Mouse (Mus musculus): Measurements from ENCODE around the gene Nt5c. TPM values are rescaled to one million over a fixed set of nuclear protein-coding genes. Genes with fewer than 3 reads are reported as not detected.
A peak's percentile ranks its signal among the peaks of the same experiment; 100 is the strongest.
"Not testable (repeated sequence)": the region's sequence is repeated elsewhere in the genome, so short reads cannot be mapped to it uniquely, and the experiment has no call there.

The Nt5c gene
- polyA plus RNA-seq, 1 experiment from 2014 or later: 76.0 TPM

- not testable (repeated sequence) for H3K4me3 ChIP-seq (ENCODE audit: low read depth, low read length); H3K9me3 ChIP-seq (ENCODE audit: control insufficient read depth, low read length); H3K27ac ChIP-seq (ENCODE audit: low read depth, low read length); H3K4me1 ChIP-seq (ENCODE audit: control insufficient read depth, insufficient read depth, low read length); H3K27me3 ChIP-seq (ENCODE audit: control insufficient read depth, insufficient read depth, low read length); ATAC-seq (ENCODE audit: insufficient read depth, low FRiP score, low TSS enrichment); H3K4me2 ChIP-seq (ENCODE audit: low read depth); H3K9ac ChIP-seq (ENCODE audit: low read length); DNase-seq (ENCODE audit: low spot score)
- H3K36me3 ChIP-seq (ENCODE audit: control insufficient read depth, insufficient read depth, low read length): peaks cover 13% of the 10 kb centered on the region
- WGBS: 92% methylated on average over 9 of the region's 9 CpGs
Measured at GRCm38 (mm10) chr11:115496559-115496958, 4.9 kb upstream of the Nt5c start.

GRCm38 (mm10) chr11:115492387-115492786 is 725 bp upstream of the Nt5c start:
- Histone ChIP-seq H3K36me3 (ENCODE audit: control insufficient read depth, insufficient read depth, low read length) (peaks cover 3% of the 10 kb centered on the region; the same call in 1 of the 2 replicates), H3K27ac (ENCODE audit: low read depth, low read length) (no peak overlapping the region), H3K27me3 (ENCODE audit: control insufficient read depth, insufficient read depth, low read length) (no peaks in the 10 kb centered on the region), H3K9me3 (ENCODE audit: control insufficient read depth, low read length) (no peaks in the 10 kb centered on the region), H3K4me3 (ENCODE audit: low read depth, low read length) (no peak overlapping the region), H3K4me2 (ENCODE audit: low read depth) (peak overlapping the region; percentile 56), H3K9ac (ENCODE audit: low read length) (no peak overlapping the region), H3K4me1 (ENCODE audit: control insufficient read depth, insufficient read depth, low read length) (peaks cover 3% of the 10 kb centered on the region)
- ATAC-seq (ENCODE audit: insufficient read depth, low FRiP score, low TSS enrichment) (no peak), DNase-seq (ENCODE audit: low spot score) (no peak)
- WGBS: 44% methylated on average over 6 of the region's 6 CpGs

- Histone ChIP-seq H3K27ac (ENCODE audit: low read depth, low read length) (no peak overlapping the region), H3K4me1 (ENCODE audit: control insufficient read depth, insufficient read depth, low read length) (peaks cover 3% of the 10 kb centered on the region), H3K4me2 (ENCODE audit: low read depth) (peak overlapping the region; percentile 56), H3K9ac (ENCODE audit: low read length) (peak overlapping the region; percentile 67), H3K4me3 (ENCODE audit: low read depth, low read length) (peak overlapping the region; percentile 54), H3K27me3 (ENCODE audit: control insufficient read depth, insufficient read depth, low read length) (no peaks in the 10 kb centered on the region), H3K36me3 (ENCODE audit: control insufficient read depth, insufficient read depth, low read length) (no peaks in the 10 kb centered on the region), H3K9me3 (ENCODE audit: control insufficient read depth, low read length) (no peaks in the 10 kb centered on the region)
- ATAC-seq (ENCODE audit: insufficient read depth, low FRiP score, low TSS enrichment) (peak; percentile 58), DNase-seq (ENCODE audit: low spot score) (peak; percentile 38)
- WGBS: 28% methylated on average over 25 of the region's 25 CpGs
Measured at GRCm38 (mm10) chr11:115490441-115491355, 964 bp downstream of the Nt5c start.

- 88% methylated on average over 19 of the region's 19 CpGs for WGBS
- no peaks in the 10 kb centered on the region for H3K9me3 ChIP-seq (ENCODE audit: control insufficient read depth, low read length)
- no peak overlapping the region for H3K27ac ChIP-seq (ENCODE audit: low read depth, low read length)
- no peak overlapping the region for H3K4me2 ChIP-seq (ENCODE audit: low read depth)
- H3K4me3 ChIP-seq (ENCODE audit: low read depth, low read length): no peak overlapping the region
- H3K36me3 ChIP-seq (ENCODE audit: control insufficient read depth, insufficient read depth, low read length): no peaks in the 10 kb centered on the region
- DNase-seq (ENCODE audit: low spot score): no peak
- ATAC-seq (ENCODE audit: insufficient read depth, low FRiP score, low TSS enrichment): no peak
- H3K9ac ChIP-seq (ENCODE audit: low read length): no peak overlapping the region
- peaks cover 5% of the 10 kb centered on the region for H3K4me1 ChIP-seq (ENCODE audit: control insufficient read depth, insufficient read depth, low read length)
- no peaks in the 10 kb centered on the region for H3K27me3 ChIP-seq (ENCODE audit: control insufficient read depth, insufficient read depth, low read length)
Measured at GRCm38 (mm10) chr11:115488551-115489104, 3.0 kb downstream of the Nt5c start.

GRCm38 (mm10) chr11:115485155-115485554 is 6.5 kb downstream of the Nt5c start:
- Histone ChIP-seq H3K27me3 (ENCODE audit: control insufficient read depth, insufficient read depth, low read length) (no peaks in the 10 kb centered on the region), H3K4me1 (ENCODE audit: control insufficient read depth, insufficient read depth, low read length) (peaks cover 2% of the 10 kb centered on the region; the same call in 1 of the 2 replicates), H3K9ac (ENCODE audit: low read length) (no peak overlapping the region), H3K9me3 (ENCODE audit: control insufficient read depth, low read length) (no peaks in the 10 kb centered on the region), H3K4me2 (ENCODE audit: low read depth) (no peak overlapping the region), H3K27ac (ENCODE audit: low read depth, low read length) (no peak overlapping the region), H3K36me3 (ENCODE audit: control insufficient read depth, insufficient read depth, low read length) (no peaks in the 10 kb centered on the region), H3K4me3 (ENCODE audit: low read depth, low read length) (no peak overlapping the region)
- WGBS: 50% methylated on average over 12 of the region's 12 CpGs
- ATAC-seq (ENCODE audit: insufficient read depth, low FRiP score, low TSS enrichment) (no peak), DNase-seq (ENCODE audit: low spot score) (peak; percentile 44)

GRCm38 (mm10) chr11:115483726-115484125 is 7.9 kb downstream of the Nt5c start:
- 18% methylated on average over 6 of the region's 6 CpGs for WGBS
- no peaks in the 10 kb centered on the region for H3K9me3 ChIP-seq (ENCODE audit: control insufficient read depth, low read length)
- H3K27ac ChIP-seq (ENCODE audit: low read depth, low read length): no peak overlapping the region
- H3K4me1 ChIP-seq (ENCODE audit: control insufficient read depth, insufficient read depth, low read length): peaks cover 2% of the 10 kb centered on the region; the same call in 1 of the 2 replicates
- no peaks in the 10 kb centered on the region for H3K27me3 ChIP-seq (ENCODE audit: control insufficient read depth, insufficient read depth, low read length)
- ATAC-seq (ENCODE audit: insufficient read depth, low FRiP score, low TSS enrichment) (no peak), DNase-seq (ENCODE audit: low spot score) (peak; percentile 83)
- H3K4me3 ChIP-seq (ENCODE audit: low read depth, low read length): no peak overlapping the region
- H3K36me3 ChIP-seq (ENCODE audit: control insufficient read depth, insufficient read depth, low read length): no peaks in the 10 kb centered on the region
- no peak overlapping the region for H3K9ac ChIP-seq (ENCODE audit: low read length)
- no peak overlapping the region for H3K4me2 ChIP-seq (ENCODE audit: low read depth)

- H3K9me3 ChIP-seq (ENCODE audit: control insufficient read depth, low read length): no peaks in the 10 kb centered on the region
- H3K27me3 ChIP-seq (ENCODE audit: control insufficient read depth, insufficient read depth, low read length): no peaks in the 10 kb centered on the region
- no peak for DNase-seq (ENCODE audit: low spot score)
- H3K4me3 ChIP-seq (ENCODE audit: low read depth, low read length): no peak overlapping the region
- peaks cover 2% of the 10 kb centered on the region; the same call in 1 of the 2 replicates for H3K4me1 ChIP-seq (ENCODE audit: control insufficient read depth, insufficient read depth, low read length)
- no peak overlapping the region for H3K27ac ChIP-seq (ENCODE audit: low read depth, low read length)
- no peak overlapping the region for H3K9ac ChIP-seq (ENCODE audit: low read length)
- H3K4me2 ChIP-seq (ENCODE audit: low read depth): no peak overlapping the region
- ATAC-seq (ENCODE audit: insufficient read depth, low FRiP score, low TSS enrichment): no peak
- H3K36me3 ChIP-seq (ENCODE audit: control insufficient read depth, insufficient read depth, low read length): no peaks in the 10 kb centered on the region
- 74% methylated on average over 11 of the region's 11 CpGs for WGBS
Measured at GRCm38 (mm10) chr11:115483278-115483677, 8.4 kb downstream of the Nt5c start.

- no peak for DNase-seq (ENCODE audit: low spot score)
- 81% methylated on average over 6 of the region's 6 CpGs for WGBS
- no peaks in the 10 kb centered on the region for H3K27me3 ChIP-seq (ENCODE audit: control insufficient read depth, insufficient read depth, low read length)
- no peak overlapping the region for H3K9ac ChIP-seq (ENCODE audit: low read length)
- H3K4me1 ChIP-seq (ENCODE audit: control insufficient read depth, insufficient read depth, low read length): peaks cover 4% of the 10 kb centered on the region; the same call in 1 of the 2 replicates
- H3K4me2 ChIP-seq (ENCODE audit: low read depth): no peak overlapping the region
- no peaks in the 10 kb centered on the region for H3K9me3 ChIP-seq (ENCODE audit: control insufficient read depth, low read length)
- no peaks in the 10 kb centered on the region for H3K36me3 ChIP-seq (ENCODE audit: control insufficient read depth, insufficient read depth, low read length)
- H3K4me3 ChIP-seq (ENCODE audit: low read depth, low read length): no peak overlapping the region
- no peak overlapping the region for H3K27ac ChIP-seq (ENCODE audit: low read depth, low read length)
- no peak for ATAC-seq (ENCODE audit: insufficient read depth, low FRiP score, low TSS enrichment)
Measured at GRCm38 (mm10) chr11:115481553-115482259, 10.0 kb downstream of the Nt5c start.

All from neural tube, embryonic 11.5 days (tissue).